Mouse (Mus musculus) ES-CJ7 (cell line): Measurements from ENCODE around the gene Olfr1250.
"Not testable (repeated sequence)": the region's sequence is repeated elsewhere in the genome, so short reads cannot be mapped to it uniquely, and the experiment has no call there.

Experiments
- DNase-seq: peaks from one replicate; pipeline ENCODE4 v3.0.0; 2011; ENCODE audit warnings: low read depth, low spot score

The Olfr1250 gene

DNA sequence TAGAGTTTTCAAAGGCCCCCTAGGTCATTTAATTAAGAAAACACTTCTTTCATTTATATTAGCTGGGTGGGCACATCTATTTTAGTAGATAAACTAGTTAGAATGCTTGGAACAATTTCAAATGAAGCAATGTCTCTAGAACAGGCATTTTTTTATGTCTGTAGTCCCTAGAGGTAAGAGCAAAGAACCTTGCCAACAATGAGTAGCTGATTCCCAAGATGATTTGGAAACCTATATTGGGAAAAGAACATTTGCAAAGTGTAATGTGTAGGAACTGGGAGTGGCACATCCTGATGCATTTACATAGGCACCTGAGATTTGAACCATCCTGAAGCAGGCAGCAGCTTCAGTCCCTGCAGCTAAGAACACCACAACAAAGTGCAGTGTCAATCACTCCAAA, at the start of gene Olfr1250:
TSS of gene Olfr1250 (minus strand) at position 101 of the 400 bp plus-strand sequence.
- DNase-seq, result no peak

GRCm38 (mm10) chr2:89691980-89692379, 30.7 kb upstream of the Olfr1250 start:
- DNase-seq, result no peak

DNA sequence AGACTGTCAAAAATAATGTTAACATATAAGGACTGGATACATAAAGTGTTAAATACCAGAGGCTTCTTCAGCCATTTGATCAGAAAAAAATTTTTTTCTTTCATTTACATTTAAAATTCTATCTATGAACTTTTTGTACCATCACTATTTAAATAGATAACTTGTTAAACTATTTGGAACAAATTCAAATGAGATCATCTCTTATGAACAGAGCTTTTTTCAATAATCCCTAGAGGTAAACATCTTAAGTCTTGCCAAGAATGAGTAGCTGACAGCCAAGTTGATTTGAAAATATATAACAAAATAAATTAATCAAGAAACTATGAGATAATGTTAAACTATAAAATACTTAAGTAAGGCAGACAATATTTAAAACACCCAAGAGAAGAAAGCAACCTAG, 10.6 kb upstream of the Olfr1250 start, which contains the start of gene Olfr1251:
TSS of gene Olfr1251 (minus strand) at position 101 of the 400 bp plus-strand sequence.
- DNase-seq, result no peak

DNA sequence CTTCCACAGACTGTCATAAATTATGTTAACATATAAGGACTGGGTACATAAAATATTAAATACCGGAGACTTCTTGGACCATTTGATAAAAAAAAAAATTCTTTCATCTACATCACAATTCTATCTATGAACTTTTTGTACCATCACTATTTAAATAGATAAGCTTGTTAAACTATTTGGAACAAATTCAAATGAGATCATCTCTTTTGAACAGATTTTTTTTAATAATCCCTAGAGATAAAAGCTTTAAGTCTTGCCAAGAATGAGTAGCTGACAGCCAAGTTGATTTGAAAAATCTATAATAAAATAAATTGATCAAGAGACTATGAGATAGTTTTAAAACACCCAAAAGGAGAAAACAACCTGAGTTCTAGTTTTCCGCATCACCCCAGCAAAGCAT, 26.4 kb downstream of the Olfr1250 start, which contains the start of gene Olfr1249:
TSS of gene Olfr1249 (minus strand) at position 101 of the 400 bp plus-strand sequence.
- DNase-seq, result no peak

GRCm38 (mm10) chr2:89618145-89618544, 43.1 kb downstream of the Olfr1250 start, which contains the start of gene Olfr1248:
Olfr1248 (minus strand) TSS chr2:89618245.
- DNase-seq, result not testable (repeated sequence)

DNA sequence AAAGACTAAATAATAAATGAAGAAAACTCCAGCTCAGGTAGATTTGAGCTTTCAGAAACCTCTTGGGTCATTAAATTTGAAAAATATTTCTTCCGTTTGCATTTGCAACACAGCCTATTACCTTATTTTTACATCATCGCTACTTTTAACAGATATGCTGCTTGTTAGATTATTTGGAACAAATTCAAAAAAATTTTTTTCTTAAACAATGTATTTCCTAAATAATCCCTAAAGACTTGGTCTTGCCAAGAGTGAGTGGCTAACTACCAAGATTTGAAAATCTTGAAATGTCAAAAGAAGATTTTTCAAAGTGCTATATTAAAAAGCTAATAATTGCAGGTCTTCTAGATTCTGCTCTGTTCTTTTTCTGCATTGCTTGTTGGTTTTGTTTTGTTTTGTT, 47.2 kb downstream of the Olfr1250 start, which contains the start of gene Olfr1247:
TSS of gene Olfr1247 (minus strand) at position 101 of the 400 bp plus-strand sequence.
- no peak for DNase-seq
